Mouse (Mus musculus) spleen, adult 2 months (tissue): ENCODE data around the gene Elp1.

Experiments
- CTCF ChIP-seq: fragments of 200-500 bp; IDR thresholded peaks from 2 replicates; pipeline ENCODE4 v1.5.1; 2011; ENCODE audit warnings: mild to moderate bottlenecking, inconsistent platforms; ENCODE audit not compliant: insufficient read depth, insufficient read length, insufficient replicate concordance; ENCODE audit errors: extremely low read depth
- POLR2A ChIP-seq: fragments of 200-500 bp; IDR thresholded peaks from 2 replicates; pipeline ENCODE4 v1.6.1; 2011; ENCODE audit warnings: low read depth, low read length, inconsistent platforms

DNA sequence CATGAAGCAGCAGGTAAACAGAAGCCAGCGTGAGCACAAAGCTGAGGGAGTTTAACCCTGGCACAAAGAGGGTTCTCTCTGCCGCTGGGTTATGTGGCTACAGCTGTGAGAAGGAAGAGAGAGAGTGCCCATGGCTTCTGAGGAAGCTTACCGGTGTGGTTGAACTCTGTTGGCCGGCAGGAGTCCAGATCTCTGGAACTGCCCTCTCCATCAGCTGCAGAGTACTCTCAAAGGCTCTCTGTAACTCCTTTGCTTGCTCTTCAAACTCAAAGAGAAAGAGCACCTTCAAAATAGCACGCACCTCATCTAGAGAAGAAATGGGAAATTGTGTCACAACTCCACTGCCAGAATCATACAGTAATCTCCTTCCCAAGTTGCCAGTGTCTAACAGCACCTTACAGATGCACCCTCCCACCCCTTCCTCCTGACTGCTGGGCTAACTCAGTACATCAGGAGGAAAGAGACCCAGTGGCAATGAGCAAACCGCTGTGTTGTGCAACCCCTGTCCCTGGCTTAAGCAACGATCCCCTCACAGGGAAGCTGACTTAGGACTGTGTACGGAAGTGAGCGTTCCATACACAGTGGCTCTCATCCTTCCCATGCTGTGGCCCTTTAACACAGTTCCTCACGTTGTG lies 45.0 kb downstream of the Elp1 start:
- TF ChIP-seq POLR2A (no peak), CTCF (no peak)
